Mouse (Mus musculus): Measurements from ENCODE around the gene Kdm8.
A peak's percentile ranks its signal among the peaks of the same experiment; 100 is the strongest.
"Not testable (repeated sequence)": the region's sequence is repeated elsewhere in the genome, so short reads cannot be mapped to it uniquely, and the experiment has no call there.

Kdm8 gene

DNA sequence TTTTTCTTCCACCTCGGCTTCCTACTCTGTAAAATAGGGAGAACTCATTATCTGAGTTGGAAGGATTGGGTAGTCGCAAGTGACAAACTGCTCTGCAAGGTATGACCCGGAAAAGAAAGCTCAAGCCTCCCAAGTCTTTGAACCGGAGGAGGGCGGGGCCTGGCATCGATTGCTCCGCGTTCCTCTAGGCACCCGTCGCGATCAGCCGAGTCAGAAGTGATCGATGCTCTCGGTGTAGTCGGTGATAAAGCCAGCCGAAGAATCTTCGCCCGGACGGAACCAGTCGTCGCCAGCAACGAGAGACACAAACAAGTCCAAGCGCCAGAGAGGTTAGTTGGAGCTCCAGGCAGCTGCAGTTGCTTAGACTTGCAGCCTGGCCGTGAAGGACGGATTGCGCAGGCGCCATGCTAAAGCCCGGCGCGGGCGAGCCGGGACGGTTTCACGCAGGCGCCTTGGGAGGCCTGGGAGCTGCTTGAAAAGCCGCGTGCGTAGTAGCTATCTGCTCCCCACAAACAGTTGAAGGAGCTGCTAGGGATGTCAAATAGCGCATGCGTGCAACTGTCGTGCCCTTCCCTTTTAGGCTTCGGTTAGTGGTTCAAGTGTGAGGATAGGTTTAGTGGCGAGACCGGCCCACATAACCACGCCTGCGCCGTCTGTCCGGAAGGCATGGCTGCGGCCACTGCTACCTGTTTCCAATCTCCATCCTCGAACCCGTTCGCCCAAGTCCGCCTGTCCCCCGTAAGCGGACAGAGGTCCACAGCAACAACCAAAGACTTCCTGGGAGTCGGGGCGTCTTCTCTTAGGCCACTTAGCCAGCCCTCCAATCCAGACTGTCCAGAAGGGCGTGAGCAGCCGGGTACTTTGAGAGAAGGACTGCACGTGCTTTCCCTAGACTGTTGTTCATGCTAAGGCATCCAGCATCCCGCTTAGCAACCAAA is at the start of gene Kdm8:
Kdm8 (plus strand) TSS at position 213 of the 938 bp plus-strand sequence.
- DNase-seq (ENCODE audit: low spot score) = peak; percentile 86

GRCm38 (mm10) chr7:125398116-125398515 is 46.4 kb upstream of the Kdm8 start:
- DNase-seq (ENCODE audit: low spot score) = no peak

DNA sequence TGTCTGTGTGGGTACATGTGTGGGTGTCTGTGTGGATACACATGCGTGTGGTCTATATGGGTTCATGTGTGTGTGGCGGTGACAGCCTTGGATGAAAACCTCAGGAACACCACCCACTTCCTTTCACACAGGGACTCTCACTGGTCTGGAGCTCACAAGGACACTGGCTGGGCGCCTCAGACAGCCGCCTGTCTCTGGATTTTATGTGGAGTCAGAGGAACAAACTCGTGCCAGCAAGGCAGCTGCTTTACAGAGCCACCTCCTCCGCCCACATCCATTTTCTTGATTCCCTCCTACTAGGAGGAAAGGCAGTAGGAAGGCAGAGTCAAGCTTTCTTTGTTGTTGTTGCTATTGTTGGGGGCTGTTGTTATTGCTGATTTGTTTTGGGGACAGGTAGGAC is 45.8 kb upstream of the Kdm8 start:
- DNase-seq (ENCODE audit: low spot score) = no peak

- no peak for DNase-seq (ENCODE audit: low spot score)
Measured at GRCm38 (mm10) chr7:125407136-125407535, 37.3 kb upstream of the Kdm8 start.

DNA sequence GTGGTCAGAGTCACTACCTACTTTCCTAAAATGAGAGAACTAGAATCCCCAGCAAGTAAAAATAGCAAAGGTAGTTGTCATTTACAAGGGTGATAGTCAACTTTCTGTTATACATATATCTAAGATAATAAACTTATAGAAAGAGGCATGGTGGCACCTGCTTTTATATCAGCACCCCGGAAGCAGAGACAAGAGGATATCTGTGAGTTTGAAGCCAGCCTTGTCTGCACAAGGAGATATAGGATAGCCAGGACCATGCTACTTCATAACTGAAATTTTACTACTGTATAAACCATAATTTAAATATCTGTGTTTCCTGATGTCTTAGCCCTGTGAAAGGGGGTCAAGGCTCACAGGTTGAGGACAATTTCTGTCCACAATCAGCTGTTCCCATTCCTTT is 29.4 kb upstream of the Kdm8 start:
- DNase-seq (ENCODE audit: low spot score) = no peak

GRCm38 (mm10) chr7:125415776-125416175 is 28.7 kb upstream of the Kdm8 start:
- no peak for DNase-seq (ENCODE audit: low spot score)

DNA sequence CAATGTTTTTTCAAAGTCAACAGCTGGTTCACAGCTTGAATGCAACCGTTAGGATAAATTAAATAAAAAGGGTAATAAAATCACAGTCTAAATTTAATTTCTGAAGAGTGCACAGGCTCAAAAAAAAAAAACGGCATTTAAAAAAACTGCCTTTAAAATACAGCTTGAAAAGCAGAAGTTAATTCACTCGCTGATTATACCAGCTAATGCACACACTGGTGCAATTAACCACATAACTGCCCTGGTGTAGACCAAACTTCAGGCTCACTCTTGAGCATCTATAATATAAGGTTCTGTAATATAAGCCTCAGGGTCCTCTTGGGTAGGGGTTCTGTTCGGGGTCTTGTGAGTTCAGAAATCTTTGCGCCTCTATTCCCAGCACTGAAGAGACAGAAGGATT is 27.7 kb upstream of the Kdm8 start:
- no peak for DNase-seq (ENCODE audit: low spot score)

GRCm38 (mm10) chr7:125418413-125418812 is 26.1 kb upstream of the Kdm8 start:
- no peak for DNase-seq (ENCODE audit: low spot score)

- DNase-seq (ENCODE audit: low spot score) = peak; percentile 22
Measured at GRCm38 (mm10) chr7:125420190-125420589, 24.3 kb upstream of the Kdm8 start.

- no peak for DNase-seq (ENCODE audit: low spot score)
Measured at GRCm38 (mm10) chr7:125421911-125422310, 22.6 kb upstream of the Kdm8 start.

DNA sequence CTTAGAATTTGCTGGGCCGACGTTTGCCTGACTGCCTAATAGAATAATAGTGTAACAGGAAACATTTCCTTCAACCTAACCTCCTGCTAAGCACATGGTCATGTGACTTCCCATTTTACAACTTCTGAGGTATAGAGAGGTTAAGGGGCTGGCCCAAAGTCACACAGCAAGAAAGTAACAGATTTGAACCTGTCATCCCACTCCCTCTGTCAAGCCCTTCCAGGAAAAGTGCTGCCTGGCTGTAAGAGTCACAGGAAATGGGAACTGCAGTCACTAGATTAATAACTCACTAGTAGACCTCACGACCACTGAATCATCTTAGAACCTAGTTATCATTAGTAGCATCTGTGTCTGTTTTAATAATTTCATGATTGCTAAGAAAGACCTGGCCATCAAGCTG is 21.4 kb upstream of the Kdm8 start:
- DNase-seq (ENCODE audit: low spot score) = no peak

DNA sequence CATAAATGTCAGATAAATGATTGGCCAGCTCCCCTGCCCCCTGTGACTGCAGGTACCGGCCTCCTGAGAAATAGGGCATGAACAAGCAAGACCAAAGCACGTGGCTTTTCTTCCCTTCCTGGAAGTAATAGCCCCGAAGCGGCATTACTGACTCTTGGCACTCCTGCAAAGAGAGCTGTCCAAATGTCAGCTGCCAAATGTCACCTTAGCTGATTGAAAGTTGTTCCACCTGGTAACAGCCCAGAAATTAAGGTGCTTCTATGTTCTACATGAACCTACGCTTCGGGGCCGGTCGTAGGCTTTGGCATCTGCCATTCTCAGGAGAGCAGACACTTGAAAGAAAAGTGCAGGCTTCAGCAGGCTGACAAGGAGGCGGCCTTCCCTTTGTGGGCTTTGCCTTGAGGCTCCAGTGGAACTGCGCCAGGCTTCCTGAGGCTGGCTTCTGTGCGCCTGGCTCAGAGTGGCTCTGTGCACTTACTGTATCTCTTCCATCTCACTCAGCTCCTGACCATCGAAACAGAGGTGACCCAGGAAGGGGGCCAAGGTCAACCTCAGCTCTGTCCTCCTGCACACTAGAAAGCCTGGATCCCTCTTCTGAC is 16.9 kb upstream of the Kdm8 start:
- DNase-seq (ENCODE audit: low spot score) = no peak

DNA sequence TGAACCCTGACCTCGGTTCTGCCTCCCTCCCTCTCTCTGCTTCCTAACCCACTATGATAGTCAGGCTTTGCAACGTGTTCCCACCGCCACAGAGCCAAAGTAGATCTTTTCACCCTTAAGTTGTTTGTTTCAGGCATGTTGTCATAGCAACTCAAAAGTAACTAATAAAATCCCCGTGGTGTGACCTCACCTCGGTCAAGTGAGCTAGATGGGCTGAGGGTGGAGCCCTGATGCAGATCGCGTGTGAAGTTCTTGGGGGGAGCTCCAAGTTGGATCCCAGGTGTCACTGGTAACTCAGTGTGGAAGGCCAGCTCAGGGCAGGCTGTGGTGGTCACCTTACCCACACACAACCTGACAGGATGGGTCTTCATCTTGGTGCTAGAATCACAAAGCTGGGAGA is 16.1 kb upstream of the Kdm8 start:
- DNase-seq (ENCODE audit: low spot score) = no peak

- not testable (repeated sequence) for DNase-seq (ENCODE audit: low spot score)
Measured at GRCm38 (mm10) chr7:125428816-125429500, 15.5 kb upstream of the Kdm8 start.

DNA sequence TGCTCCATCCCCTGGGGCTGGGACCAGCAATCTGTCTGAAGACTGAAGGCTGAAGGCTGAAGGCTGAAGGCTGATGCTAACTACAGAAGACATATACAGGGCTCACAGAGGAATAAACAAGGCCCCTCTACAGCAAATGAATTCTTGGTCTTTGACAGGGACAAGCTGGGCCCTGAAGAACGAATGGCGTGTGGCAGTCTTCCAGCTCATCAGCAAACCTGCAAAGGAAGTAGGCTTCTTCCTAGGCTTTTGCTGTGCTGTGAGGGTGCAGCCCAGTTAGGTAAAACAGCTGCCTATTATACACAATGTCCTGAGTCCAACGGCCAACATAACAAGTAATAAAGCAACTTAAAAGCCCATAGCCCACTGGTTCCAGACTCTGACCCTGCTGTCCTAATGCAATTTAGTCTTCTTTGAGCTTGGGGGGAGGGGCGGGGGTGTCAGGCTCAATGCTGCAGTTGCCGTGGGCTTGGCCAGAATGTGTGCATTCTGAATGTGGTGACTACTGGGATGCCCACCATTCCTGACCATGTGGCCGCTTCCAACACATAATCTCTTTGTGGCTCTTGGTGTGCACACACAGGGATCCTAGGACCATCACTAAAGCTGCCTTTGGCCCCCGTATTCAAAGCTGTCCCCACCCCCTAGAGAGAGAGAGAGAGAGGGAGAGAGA is 14.2 kb upstream of the Kdm8 start:
- no peak for DNase-seq (ENCODE audit: low spot score)

DNA sequence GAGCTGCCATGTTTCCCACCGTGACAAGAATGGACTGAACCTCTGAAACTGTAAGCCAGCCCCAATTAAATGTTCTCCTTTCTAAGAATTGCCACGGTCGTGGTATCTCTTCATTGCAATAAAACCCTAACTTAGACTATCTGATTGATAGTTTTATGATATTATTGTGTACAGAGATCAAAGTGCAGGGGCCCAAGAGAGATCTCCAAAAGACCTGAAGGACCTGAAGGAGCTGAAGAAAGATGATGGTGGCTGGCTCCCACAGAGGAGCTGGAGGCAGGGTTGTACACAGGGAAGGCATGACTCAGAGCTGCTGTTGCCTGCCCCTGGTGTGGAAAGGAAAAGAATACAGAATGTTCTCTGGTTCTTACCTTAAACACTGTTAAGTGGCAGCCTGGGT is 10.6 kb upstream of the Kdm8 start:
- no peak for DNase-seq (ENCODE audit: low spot score)

GRCm38 (mm10) chr7:125434666-125435290 is 9.7 kb upstream of the Kdm8 start:
- no peak for DNase-seq (ENCODE audit: low spot score)

DNA sequence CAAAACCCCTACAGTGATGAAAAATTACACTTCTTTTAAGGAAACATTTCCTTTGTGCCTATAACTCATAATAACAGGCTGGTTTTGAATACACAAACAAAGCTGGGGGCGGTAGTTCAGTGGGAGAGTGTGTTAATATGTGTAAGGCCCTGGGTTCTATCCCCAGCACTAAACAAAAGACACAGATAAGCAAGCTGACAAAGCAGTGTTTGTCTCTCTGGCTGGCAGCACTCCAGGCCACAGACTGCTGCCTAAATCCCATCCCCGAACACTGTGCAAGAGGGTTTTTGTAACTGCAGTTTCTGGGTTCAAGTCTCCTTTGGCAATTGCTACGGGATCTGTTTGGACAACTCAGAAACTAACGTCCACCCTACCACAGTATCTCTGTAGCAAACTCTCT is 2.2 kb upstream of the Kdm8 start:
- no peak for DNase-seq (ENCODE audit: low spot score)

DNA sequence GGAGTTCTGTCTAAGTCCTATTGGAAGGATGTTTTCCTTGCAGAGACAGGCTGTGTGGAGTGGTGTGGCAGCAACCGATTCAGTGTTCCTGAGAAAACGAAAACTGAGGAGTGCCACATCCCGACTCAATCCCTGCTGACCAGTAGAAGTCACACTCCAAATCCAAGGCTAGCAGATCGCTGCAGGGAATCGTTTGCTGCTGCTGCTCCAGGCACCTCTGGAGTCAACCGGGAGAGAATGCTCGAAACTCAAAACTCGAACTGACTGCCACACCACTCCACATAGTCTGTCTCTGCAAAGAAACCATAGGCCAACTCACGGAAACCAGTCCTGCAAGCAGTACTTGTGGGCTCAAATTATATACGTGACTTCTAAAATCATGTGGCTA is 406 bp upstream of the Kdm8 start:
- peak; percentile 8 for DNase-seq (ENCODE audit: low spot score)

DNA sequence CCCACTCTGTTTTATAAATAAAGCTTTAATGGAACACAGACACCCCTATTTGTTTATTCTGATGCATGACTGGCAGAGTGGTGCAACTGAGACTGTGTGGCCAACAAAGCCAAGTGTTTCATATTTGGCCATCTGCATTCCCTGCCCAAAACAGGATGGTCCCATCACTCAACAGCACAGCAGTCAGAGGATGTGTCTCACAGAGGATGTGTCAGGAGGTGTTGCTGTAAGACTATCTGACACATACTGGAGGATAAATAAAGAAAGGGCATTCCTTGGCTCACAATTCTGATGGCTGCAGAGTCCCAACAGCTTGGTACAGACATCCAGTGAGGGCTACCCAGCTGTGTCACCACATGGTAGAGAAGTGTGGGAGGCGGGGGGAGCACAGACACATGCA is 6.2 kb downstream of the Kdm8 start:
- DNase-seq (ENCODE audit: low spot score) = no peak

DNA sequence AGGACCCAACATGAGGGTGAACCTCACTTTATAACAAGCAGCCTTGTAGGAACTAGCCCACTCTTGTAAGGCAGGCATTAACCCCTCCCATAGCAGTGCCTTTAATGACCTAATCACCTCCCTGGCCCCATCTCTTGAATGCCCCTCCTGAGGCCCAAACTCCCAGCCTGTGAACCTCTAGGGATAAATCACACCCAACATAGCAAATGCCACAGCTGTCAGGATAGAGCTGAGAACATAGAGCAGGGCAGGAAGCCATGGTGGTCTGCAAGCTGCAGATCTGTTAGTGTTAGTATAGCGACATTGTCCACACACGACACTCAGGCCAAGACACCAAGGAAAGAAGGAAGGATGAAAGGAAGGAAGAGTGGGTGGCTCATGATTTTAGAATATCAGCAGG is 6.6 kb downstream of the Kdm8 start:
- DNase-seq (ENCODE audit: low spot score) = no peak

DNA sequence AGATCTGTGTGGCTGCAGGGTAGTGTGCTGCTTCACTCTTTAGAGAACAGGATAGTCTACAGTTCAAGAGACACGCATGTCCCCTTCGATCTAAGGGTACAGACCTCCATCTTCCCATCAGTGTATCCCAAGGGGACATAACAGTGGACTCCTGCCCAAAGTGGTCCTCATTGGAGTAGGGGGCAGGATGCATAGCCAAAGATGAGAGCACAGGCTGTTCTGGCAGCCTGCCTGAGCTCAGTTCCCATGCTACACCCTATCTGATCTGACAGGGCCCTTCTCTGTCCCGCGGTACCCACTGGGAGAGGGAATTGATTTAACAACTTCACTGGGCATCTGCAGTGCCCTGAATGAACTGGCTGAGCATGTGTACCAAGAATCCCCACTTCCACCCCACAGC is 9.2 kb downstream of the Kdm8 start:
- DNase-seq (ENCODE audit: low spot score) = no peak
